Mouse (Mus musculus) megakaryocyte, adult 5-6 weeks (primary cell): ENCODE results near the gene Retsat. TPM values are rescaled to one million over a fixed set of nuclear protein-coding genes. Genes with fewer than 3 reads are reported as not detected.

Experiments
- ATAC-seq: 2 replicates; pipeline ENCODE4 v1.8.0; 2016; ENCODE audit warnings: mild to moderate bottlenecking, inconsistent platforms; ENCODE audit not compliant: poor library complexity, severe bottlenecking
- total RNA-seq, 2 experiments: library from RNA; stranded (forward) in 1 of 2; stranded (reverse) in 1 of 2; fragments of 153-499, 151-499 nt in 1 of 2; fragments of 221-1000, 200-1000 nt in 1 of 2; gene quantifications; 2 replicates each; pipeline versions ENCODE4 v1.2.3 to v1.2.4; 2015 to 2017

Retsat gene
- total RNA-seq (2015) (2.2 and 5.2 TPM in 2 replicates), total RNA-seq (2017) (3.8 and 7.2 TPM in 2 replicates)

- peak; percentile 85 for ATAC-seq
Measured at GRCm38 (mm10) chr6:72597956-72598753, at the start of gene Retsat, which contains the start of gene Elmod3. Retsat (plus strand) TSS chr6:72598475. Elmod3 (minus strand) TSS chr6:72598413.

GRCm38 (mm10) chr6:72549041-72549580 is 49.2 kb upstream of the Retsat start:
- peak; percentile 59 for ATAC-seq

- ATAC-seq: no peak
Measured at GRCm38 (mm10) chr6:72550025-72550424, 48.2 kb upstream of the Retsat start.

DNA sequence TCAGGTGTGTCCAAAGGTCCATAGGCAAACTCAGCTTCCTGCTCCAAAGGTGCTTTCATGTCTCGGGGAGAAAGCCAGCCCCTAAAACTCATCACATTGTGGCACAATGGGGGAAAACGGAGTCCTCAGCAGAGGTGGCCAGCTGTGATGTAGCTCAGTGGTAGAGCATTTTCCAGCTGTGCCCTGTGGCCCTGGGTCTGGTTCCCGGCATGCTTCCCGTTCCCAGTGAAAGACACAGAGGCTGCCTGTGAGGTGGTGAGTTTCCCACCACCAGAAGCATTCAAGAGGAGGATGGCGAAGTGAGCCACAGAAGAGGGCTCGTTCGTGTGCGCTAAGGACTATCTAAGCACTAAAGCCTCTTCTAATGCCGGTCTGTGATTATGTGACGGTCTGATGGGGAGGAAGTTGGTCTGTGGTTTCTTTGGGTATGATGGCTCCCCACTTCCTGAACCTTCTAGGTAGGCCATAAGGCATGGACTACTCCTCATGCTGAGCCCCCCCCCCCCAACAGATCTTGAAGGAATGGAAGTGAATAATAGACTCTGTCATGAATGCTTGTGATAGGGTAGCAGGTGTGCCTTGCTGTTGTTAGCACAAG is 47.7 kb upstream of the Retsat start:
- peak; percentile 49 for ATAC-seq

GRCm38 (mm10) chr6:72552171-72553078 is 45.9 kb upstream of the Retsat start:
- peak; percentile 59 for ATAC-seq

GRCm38 (mm10) chr6:72553079-72553412 is 45.2 kb upstream of the Retsat start:
- no peak for ATAC-seq

- ATAC-seq: no peak
Measured at GRCm38 (mm10) chr6:72560801-72561200, 37.5 kb upstream of the Retsat start.

GRCm38 (mm10) chr6:72562486-72562885 is 35.8 kb upstream of the Retsat start:
- ATAC-seq: no peak

DNA sequence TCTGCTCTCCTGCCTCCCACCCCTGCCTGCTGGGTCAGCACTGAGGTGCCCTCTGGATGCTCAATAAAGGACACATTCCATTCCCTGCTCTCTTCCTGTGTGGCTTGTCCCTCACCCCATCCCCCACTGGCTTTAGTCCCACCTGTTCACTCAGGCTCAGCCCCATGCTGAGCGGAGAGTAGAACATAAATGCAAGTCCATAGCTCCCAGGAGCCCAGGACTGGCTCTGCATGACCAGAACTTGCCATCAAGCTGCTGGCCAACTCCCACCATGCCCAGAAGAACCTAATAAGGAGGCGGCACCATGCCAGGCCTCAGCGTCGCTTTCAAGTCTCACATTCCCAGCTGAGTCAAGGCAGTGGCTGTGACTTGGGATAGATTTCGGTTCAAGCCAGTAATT is 35.4 kb upstream of the Retsat start:
- no peak for ATAC-seq

GRCm38 (mm10) chr6:72565506-72565905 is 32.8 kb upstream of the Retsat start:
- ATAC-seq: no peak

- ATAC-seq: peak; percentile 94
Measured at GRCm38 (mm10) chr6:72566044-72566443, 32.2 kb upstream of the Retsat start.

DNA sequence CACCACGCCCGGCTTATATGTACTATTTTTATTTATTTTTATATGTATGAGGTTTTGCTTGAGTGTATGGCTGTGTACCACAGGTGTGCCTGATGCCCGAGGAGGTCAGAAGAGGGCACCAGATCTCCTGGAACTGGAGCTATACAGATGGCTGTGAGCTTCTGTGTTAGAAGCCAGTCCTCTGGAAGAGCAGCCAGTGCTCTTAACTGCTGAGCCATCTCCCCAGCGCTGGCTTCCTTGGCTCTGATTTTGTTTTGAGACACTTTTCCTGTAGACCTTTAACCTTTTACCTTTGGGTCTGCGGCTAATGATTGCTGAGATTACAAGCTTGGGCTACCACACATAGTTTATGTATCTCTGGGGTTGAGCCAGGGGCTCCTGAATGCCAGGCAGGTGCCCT is 30.8 kb upstream of the Retsat start:
- ATAC-seq: no peak

DNA sequence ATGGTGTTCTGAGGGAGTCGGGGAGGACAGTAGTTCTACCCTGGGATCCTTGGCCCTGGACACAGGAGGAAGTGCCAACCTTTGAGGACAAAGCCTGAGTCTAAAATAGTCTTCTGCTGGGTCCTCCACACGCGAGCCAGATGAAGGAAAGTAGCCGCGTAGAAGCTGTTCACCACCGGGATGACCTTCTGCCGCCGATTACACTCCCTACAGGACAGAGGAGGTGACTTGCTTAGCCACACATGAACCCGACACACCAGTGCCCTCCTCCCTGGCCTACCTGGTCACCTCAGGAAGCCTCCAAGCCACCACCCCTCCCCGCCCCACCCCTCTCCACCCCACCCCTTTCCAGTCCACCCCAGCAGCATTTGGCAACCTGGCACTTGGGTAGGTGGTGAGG is 29.5 kb upstream of the Retsat start:
- no peak for ATAC-seq

DNA sequence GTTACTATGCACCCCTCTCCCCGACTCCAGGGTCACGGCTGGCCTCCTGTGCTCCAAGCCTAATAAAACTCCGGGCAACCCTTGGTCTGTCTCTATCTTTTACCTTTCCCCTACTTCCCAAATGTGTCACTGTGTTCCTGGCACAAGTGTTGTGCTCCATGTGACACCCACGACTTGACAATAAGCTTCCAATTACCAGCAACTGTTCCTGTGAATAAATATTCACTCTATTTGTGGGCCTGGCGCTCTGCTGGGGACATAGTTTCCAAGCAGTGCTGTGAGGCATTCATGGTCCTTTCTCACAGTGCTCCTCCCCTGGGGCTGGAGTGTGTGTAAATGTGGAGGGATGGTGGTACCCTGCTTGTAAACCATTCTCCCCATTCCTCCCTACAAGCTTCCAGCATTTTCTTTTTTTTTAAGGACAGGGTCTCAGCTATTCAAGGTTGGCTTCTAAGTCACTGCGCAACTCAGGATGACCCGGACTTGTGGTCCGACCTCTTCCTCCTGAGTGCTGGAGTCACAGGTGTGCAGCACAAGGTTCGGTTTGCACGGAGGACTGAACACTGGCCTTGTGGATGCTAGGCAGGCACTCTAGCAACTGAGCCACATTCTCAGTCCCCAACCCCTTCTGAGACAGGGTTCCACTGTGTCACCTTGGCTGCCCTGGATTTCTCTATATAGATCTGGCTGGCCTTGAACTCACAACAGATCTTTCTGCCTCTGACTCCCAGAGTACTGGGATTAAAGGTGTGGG is 27.5 kb upstream of the Retsat start:
- no peak for ATAC-seq

- no peak for ATAC-seq
Measured at GRCm38 (mm10) chr6:72571826-72572225, 26.4 kb upstream of the Retsat start.

- no peak for ATAC-seq
Measured at GRCm38 (mm10) chr6:72576041-72576440, 22.2 kb upstream of the Retsat start.

DNA sequence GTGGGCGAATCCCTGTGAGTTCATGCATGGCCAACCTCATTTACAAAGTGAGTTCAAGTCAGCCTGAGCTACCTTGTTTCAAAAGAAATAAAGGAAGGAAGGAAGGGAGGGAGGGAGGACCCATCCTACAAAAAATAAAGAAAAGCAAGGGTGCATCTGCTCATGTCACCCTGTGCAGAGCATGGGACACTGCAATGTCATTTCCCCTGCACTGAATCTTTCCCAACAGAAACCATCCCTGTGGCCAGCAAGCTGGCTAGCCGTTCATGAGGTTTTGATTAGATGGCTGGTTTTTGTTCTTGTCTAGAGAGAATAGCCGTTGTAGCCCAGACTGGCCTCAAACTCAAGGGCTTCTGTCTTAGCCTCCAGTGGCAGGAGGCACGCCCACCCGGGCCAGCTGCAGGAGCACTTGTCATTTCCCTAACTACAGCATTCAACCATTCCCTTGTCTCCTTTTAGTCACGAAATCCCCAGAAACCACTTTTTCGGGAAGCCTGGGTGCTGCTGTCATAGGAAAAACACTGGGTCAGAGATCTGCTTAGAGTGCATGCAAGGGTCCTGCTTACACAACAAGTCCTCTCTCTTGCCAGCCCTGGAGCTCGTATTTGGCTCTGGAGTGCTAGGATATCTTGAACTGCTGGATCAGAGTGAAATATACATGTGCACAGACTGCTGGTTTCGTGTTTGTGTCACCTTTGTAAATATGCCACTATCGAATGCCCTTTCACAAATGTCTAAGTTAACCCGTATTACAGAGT is 16.5 kb upstream of the Retsat start:
- no peak for ATAC-seq

- no peak for ATAC-seq
Measured at GRCm38 (mm10) chr6:72583211-72583839, 14.9 kb upstream of the Retsat start.

DNA sequence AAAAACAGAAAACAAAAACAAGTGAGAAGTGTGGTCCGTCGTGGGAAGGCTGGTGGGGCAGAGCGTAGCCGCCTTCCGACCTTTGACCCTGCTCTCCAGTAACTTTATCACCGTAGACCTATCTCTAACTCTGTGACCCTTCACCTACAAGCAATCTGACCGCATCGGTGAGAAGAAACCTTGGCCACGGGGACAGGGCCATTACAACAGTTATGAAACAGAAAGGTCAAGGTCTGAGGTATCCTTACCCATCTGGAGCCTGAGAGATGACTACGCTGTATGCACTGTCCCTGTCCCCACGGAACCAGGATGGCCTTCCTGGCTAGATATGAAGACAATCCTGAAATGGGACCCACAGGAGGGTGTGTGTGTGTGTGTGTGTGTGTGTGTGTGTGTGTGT is 14.1 kb upstream of the Retsat start:
- no peak for ATAC-seq
